Mouse (Mus musculus) MN1 (cell line): ENCODE data around the gene Znrf4.
"Not testable (repeated sequence)": the region's sequence is repeated elsewhere in the genome, so short reads cannot be mapped to it uniquely, and the experiment has no call there.

Experiments
- DNase-seq: peaks from one replicate; pipeline ENCODE4 v3.0.0-alpha.2; 2016; ENCODE audit warnings: low spot score

Gene Znrf4

GRCm38 (mm10) chr17:56536192-56536591, 24.0 kb upstream of the Znrf4 start:
- DNase-seq: no peak

- DNase-seq: no peak
Measured at GRCm38 (mm10) chr17:56524943-56525342, 12.7 kb upstream of the Znrf4 start.

- peak; percentile 50 for DNase-seq
Measured at GRCm38 (mm10) chr17:56522744-56523143, 10.5 kb upstream of the Znrf4 start.

GRCm38 (mm10) chr17:56515690-56516410, 3.6 kb upstream of the Znrf4 start:
- peak; percentile 96 for DNase-seq

GRCm38 (mm10) chr17:56514916-56515315, 2.7 kb upstream of the Znrf4 start:
- DNase-seq: no peak

- DNase-seq: no peak
Measured at GRCm38 (mm10) chr17:56514330-56514729, 2.1 kb upstream of the Znrf4 start.

- no peak for DNase-seq
Measured at GRCm38 (mm10) chr17:56511707-56512090, 532 bp downstream of the Znrf4 start.

- DNase-seq: no peak
Measured at GRCm38 (mm10) chr17:56510970-56511706, 1.1 kb downstream of the Znrf4 start.

GRCm38 (mm10) chr17:56510473-56510969, 1.7 kb downstream of the Znrf4 start:
- no peak for DNase-seq

GRCm38 (mm10) chr17:56509707-56510472, 2.3 kb downstream of the Znrf4 start:
- DNase-seq: peak; percentile 81

- DNase-seq: no peak
Measured at GRCm38 (mm10) chr17:56509021-56509640, 3.1 kb downstream of the Znrf4 start.

GRCm38 (mm10) chr17:56507161-56508068, 4.8 kb downstream of the Znrf4 start:
- DNase-seq: peak; percentile 98

GRCm38 (mm10) chr17:56506417-56507065, 5.7 kb downstream of the Znrf4 start:
- no peak for DNase-seq

- DNase-seq: peak; percentile 92
Measured at GRCm38 (mm10) chr17:56505401-56505800, 6.8 kb downstream of the Znrf4 start.

GRCm38 (mm10) chr17:56502526-56502925, 9.7 kb downstream of the Znrf4 start:
- DNase-seq: no peak

- not testable (repeated sequence) for DNase-seq
Measured at GRCm38 (mm10) chr17:56501635-56502400, 10.4 kb downstream of the Znrf4 start.

GRCm38 (mm10) chr17:56499229-56499628, 13.0 kb downstream of the Znrf4 start:
- no peak for DNase-seq

- DNase-seq: no peak
Measured at GRCm38 (mm10) chr17:56494480-56494879, 17.8 kb downstream of the Znrf4 start.

- DNase-seq: no peak
Measured at GRCm38 (mm10) chr17:56493841-56494240, 18.4 kb downstream of the Znrf4 start.
